Mouse (Mus musculus) liver, adult 2 months (tissue): ENCODE measurements around the gene P4hb. TPM values are rescaled to one million over a fixed set of nuclear protein-coding genes. Genes with fewer than 3 reads are reported as not detected.

Source experiments
- DNase-seq: peaks from one replicate; pipeline ENCODE4 v3.0.0-alpha.2; 2011; ENCODE audit warnings: low read depth, low spot score; ENCODE audit errors: extremely low read depth
- H3K27ac ChIP-seq: fragments of 200-500 bp; replicated peaks from 2 replicates; pipeline ENCODE4 v1.5.1; 2012; ENCODE audit warnings: low read depth, mild to moderate bottlenecking, control low read depth, inconsistent platforms, low read length; ENCODE audit not compliant: insufficient read depth
- H3K27me3 ChIP-seq: fragments of 200-500 bp; 2 replicates; pipeline ENCODE4 v1.6.1; 2012; ENCODE audit warnings: mild to moderate bottlenecking, moderate library complexity, low read length, inconsistent platforms; ENCODE audit not compliant: control insufficient read depth, insufficient read depth
- H3K36me3 ChIP-seq: fragments of 200-500 bp; 2 replicates; pipeline ENCODE4 v1.6.1; 2012; ENCODE audit warnings: low read length, inconsistent platforms; ENCODE audit not compliant: control insufficient read depth, insufficient read depth
- H3K4me1 ChIP-seq: fragments of 200-500 bp; 2 replicates; pipeline ENCODE4 v1.6.1; 2011; ENCODE audit warnings: low read length; ENCODE audit not compliant: control insufficient read depth, insufficient read depth
- H3K4me3 ChIP-seq: fragments of 200-500 bp; 2 replicates; pipeline ENCODE4 v1.5.1; 2011; ENCODE audit warnings: low read depth, mild to moderate bottlenecking, control low read depth, low read length, moderate library complexity; ENCODE audit not compliant: insufficient read depth
- H3K79me2 ChIP-seq: fragments of 200-500 bp; 2 replicates; pipeline ENCODE4 v1.6.1; 2012; ENCODE audit warnings: inconsistent platforms, mild to moderate bottlenecking, low read length, moderate library complexity; ENCODE audit not compliant: control insufficient read depth, insufficient read depth
- H3K9ac ChIP-seq: fragments of 200-500 bp; 2 replicates; pipeline ENCODE4 v1.6.1; 2012; ENCODE audit warnings: low read depth, mild to moderate bottlenecking, control low read depth, inconsistent platforms, low read length
- CTCF ChIP-seq: fragments of 200-500 bp; IDR thresholded peaks from 2 replicates; pipeline ENCODE4 v1.5.1; 2011; ENCODE audit warnings: low read depth, low read length, control low read depth
- POLR2A ChIP-seq: fragments of 200-500 bp; IDR thresholded peaks from 2 replicates; pipeline ENCODE4 v1.6.1; 2011; ENCODE audit warnings: low read length, control low read depth; ENCODE audit not compliant: insufficient read depth; ENCODE audit errors: extremely low read depth
- WGBS: fragments of 180-500 bp; shearing (Covaris S2); methylation state at CpG from one replicate; pipeline ENCODE4 v1.1.7; 2018; 5-methylcytosine and 5-hydroxymethylcytosine counted together
- polyA plus RNA-seq: library from polyadenylated mRNA; depleted of rRNA; stranded (reverse); fragments of >200 nt; gene quantifications from 2 replicates; pipeline ENCODE4 v1.2.3, GENCODE M21; 2012
- total RNA-seq: library from RNA; depleted of rRNA; stranded (reverse); fragments of >200 nt; gene quantifications from 2 replicates; pipeline ENCODE4 v1.2.3, GENCODE M21; 2014

Gene P4hb
- total and polyA plus RNA-seq, 2 experiments: 683 to 951 TPM

GRCm38 (mm10) chr11:120520967-120521540 lies 52.0 kb downstream of the P4hb start:
- Histone ChIP-seq H3K27me3 (no peaks in the 10 kb centered on the region), H3K27ac (peak overlapping the region; percentile 87), H3K4me1 (peaks cover 25% of the 10 kb centered on the region), H3K36me3 (no peaks in the 10 kb centered on the region), H3K4me3 (no peak overlapping the region), H3K79me2 (peaks cover 9% of the 10 kb centered on the region; the same call in 1 of the 2 replicates), H3K9ac (no peak overlapping the region; the same call in 1 of the 2 replicates)
- 35% methylated on average over 5 of the region's 5 CpGs for WGBS
- DNase-seq: peak; percentile 82
- TF ChIP-seq POLR2A: no peak
- TF ChIP-seq CTCF: 0 out of 2 replicates have a peak, but pooled peaks have one; percentile 8

DNA sequence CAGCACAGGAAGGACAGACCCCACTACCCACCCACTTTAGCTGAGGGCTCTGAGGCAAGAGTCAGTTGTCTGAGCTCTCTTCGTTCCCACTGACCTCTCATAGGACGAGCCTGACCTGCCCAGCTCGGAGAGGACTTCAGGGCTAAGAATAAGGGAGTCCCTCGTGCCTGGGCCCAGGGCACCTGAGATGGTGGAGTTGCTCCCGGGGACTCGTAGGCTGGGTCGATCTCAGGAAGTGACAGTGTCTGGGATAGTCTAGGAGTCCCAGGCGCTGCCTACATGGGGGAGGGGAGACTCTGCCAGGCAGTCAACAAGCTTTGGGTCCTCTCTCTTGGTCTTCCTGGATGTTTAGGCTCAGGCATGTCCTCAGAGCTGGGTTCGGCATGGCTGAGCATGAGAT lies 52.6 kb downstream of the P4hb start:
- Histone ChIP-seq H3K79me2 (peaks cover 9% of the 10 kb centered on the region; the same call in 1 of the 2 replicates), H3K27ac (no peak overlapping the region), H3K36me3 (no peaks in the 10 kb centered on the region), H3K4me3 (no peak overlapping the region), H3K9ac (no peak overlapping the region), H3K27me3 (no peaks in the 10 kb centered on the region), H3K4me1 (peaks cover 29% of the 10 kb centered on the region)
- DNase-seq: no peak
- 82% methylated on average over 9 of the region's 9 CpGs for WGBS
- TF ChIP-seq CTCF (no peak), POLR2A (no peak)

GRCm38 (mm10) chr11:120519738-120520137 lies 53.3 kb downstream of the P4hb start:
- Histone ChIP-seq H3K9ac (no peak overlapping the region), H3K27ac (no peak overlapping the region), H3K36me3 (no peaks in the 10 kb centered on the region), H3K27me3 (no peaks in the 10 kb centered on the region), H3K79me2 (peaks cover 9% of the 10 kb centered on the region; the same call in 1 of the 2 replicates), H3K4me1 (peaks cover 29% of the 10 kb centered on the region), H3K4me3 (no peak overlapping the region)
- no peak for DNase-seq
- TF ChIP-seq CTCF (no peak), POLR2A (no peak)
- 77% methylated on average over 9 of the region's 9 CpGs for WGBS

DNA sequence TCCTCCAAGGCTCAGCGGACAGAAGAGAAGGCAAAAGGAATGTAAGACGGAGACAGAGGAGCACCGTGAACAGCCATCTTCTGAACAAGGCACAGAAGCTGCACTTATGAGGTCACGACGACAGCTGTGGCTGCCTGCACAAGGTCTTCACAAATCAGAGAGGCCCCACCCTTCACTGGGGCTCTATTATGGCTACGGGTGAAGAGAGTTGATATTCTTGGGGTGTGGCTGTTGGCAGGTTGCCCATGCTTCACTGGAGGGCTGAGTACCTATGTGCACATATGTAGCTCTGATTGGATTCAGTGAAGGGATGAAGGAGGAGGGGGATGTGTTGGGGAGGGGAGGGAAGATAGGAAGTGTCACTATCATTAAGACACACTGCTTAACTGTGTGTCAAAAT lies 54.5 kb downstream of the P4hb start:
- H3K27ac ChIP-seq: peak overlapping the region; percentile 21
- DNase-seq: no peak
- WGBS: 75% methylated on average over 6 of the region's 6 CpGs

GRCm38 (mm10) chr11:120518027-120518426 lies 55.0 kb downstream of the P4hb start:
- H3K9ac ChIP-seq: peak overlapping the region; percentile 41

More for the DNA sequence above, 54.5 kb downstream of the P4hb start:
- Histone ChIP-seq H3K27me3 (no peaks in the 10 kb centered on the region), H3K4me1 (peaks cover 22% of the 10 kb centered on the region), H3K79me2 (peaks cover 4% of the 10 kb centered on the region; the same call in 1 of the 2 replicates), H3K36me3 (no peaks in the 10 kb centered on the region), H3K9ac (no peak overlapping the region; the same call in 1 of the 2 replicates), H3K4me3 (no peak overlapping the region)
- TF ChIP-seq CTCF (no peak), POLR2A (no peak)

GRCm38 (mm10) chr11:120517147-120517546 lies 55.9 kb downstream of the P4hb start:
- peaks cover 17% of the 10 kb centered on the region for H3K4me1 ChIP-seq
- 92% methylated on average over 4 of the region's 4 CpGs for WGBS
- TF ChIP-seq CTCF: no peak
- TF ChIP-seq POLR2A: no peak

More at GRCm38 (mm10) chr11:120518027-120518426, 55.0 kb downstream of the P4hb start:
- peak overlapping the region; percentile 57 for H3K27ac ChIP-seq
- no peaks in the 10 kb centered on the region for H3K27me3 ChIP-seq
- H3K4me1 ChIP-seq: peaks cover 21% of the 10 kb centered on the region
- peak; percentile 82 for DNase-seq
- no peaks in the 10 kb centered on the region for H3K36me3 ChIP-seq
- no peak overlapping the region for H3K4me3 ChIP-seq
- no peaks in the 10 kb centered on the region; the same call in 1 of the 2 replicates for H3K79me2 ChIP-seq
- TF ChIP-seq POLR2A (no peak), CTCF (no peak)
- 25% methylated on average over 6 of the region's 6 CpGs for WGBS

More at GRCm38 (mm10) chr11:120517147-120517546, 55.9 kb downstream of the P4hb start:
- Histone ChIP-seq H3K36me3 (no peaks in the 10 kb centered on the region), H3K9ac (no peak overlapping the region), H3K79me2 (no peaks in the 10 kb centered on the region), H3K27me3 (no peaks in the 10 kb centered on the region), H3K27ac (no peak overlapping the region), H3K4me3 (no peak overlapping the region)
- no peak for DNase-seq
